Mouse (Mus musculus): ENCODE results near the gene Scn5a. TPM values are rescaled to one million over a fixed set of nuclear protein-coding genes. Genes with fewer than 3 reads are reported as not detected.

Gene Scn5a
- total RNA-seq (2021) = 1 to 10 TPM; 3.9 to 5.0 TPM
- long read RNA-seq, experiment 1, full-length matches to known transcripts = 1 of 6 reads
- long read RNA-seq, experiment 1, partial matches to known transcripts = 0 of 6 reads
- long read RNA-seq, experiment 1, other reads (novel, unspliced or antisense) = 5 of 6 reads
- long read RNA-seq, experiment 2, partial matches to known transcripts = 1 of 5 reads
- long read RNA-seq, experiment 2, other reads (novel, unspliced or antisense) = 4 of 5 reads

GRCm38 (mm10) chr9:119578636-119579438, at the start of gene Scn5a:
Scn5a (minus strand) TSS chr9:119579016.
- intact Hi-C loops (cut with DNase I) = no loop called here
- no peak for TF ChIP-seq CTCF (IDR thresholded peaks at IDR 0.05)
- DNase-seq (ENCODE audit: extremely low spot score in 1 of 2, low spot score in 2 of 2) = peak in 1 of 2 experiments; percentile 10
- H3K4me3 ChIP-seq = peak within 1 kb of the TSS; percentile 39
- no peak within 1 kb of the TSS for H3K27ac ChIP-seq

- Histone ChIP-seq H3K27ac (no peak overlapping the region), H3K4me3 (no peak overlapping the region)
- no peak for TF ChIP-seq CTCF (IDR thresholded peaks at IDR 0.05)
- DNase-seq (ENCODE audit: extremely low spot score in 1 of 2, low spot score in 2 of 2) = no peak
- intact Hi-C loops (cut with DNase I) = no loop called here
Measured at GRCm38 (mm10) chr9:119627227-119627626, 48.4 kb upstream of the Scn5a start.

- no peak overlapping the region for H3K4me3 ChIP-seq
- intact Hi-C loops (cut with DNase I) = no loop called here
- no peak for DNase-seq (ENCODE audit: extremely low spot score in 1 of 2, low spot score in 2 of 2)
- no peak overlapping the region for H3K27ac ChIP-seq
- no peak for TF ChIP-seq CTCF (IDR thresholded peaks at IDR 0.05)
Measured at GRCm38 (mm10) chr9:119624151-119624550, 45.3 kb upstream of the Scn5a start.

GRCm38 (mm10) chr9:119614798-119615197, 36.0 kb upstream of the Scn5a start:
- H3K4me3 ChIP-seq = no peak overlapping the region

GRCm38 (mm10) chr9:119610563-119611166, 31.8 kb upstream of the Scn5a start:
- intact Hi-C loops (cut with DNase I) = no loop called here
- TF ChIP-seq CTCF (IDR thresholded peaks at IDR 0.05) = no peak
- Histone ChIP-seq H3K27ac (no peak overlapping the region), H3K4me3 (no peak overlapping the region)
- DNase-seq (ENCODE audit: extremely low spot score in 1 of 2, low spot score in 2 of 2) = no peak

More at GRCm38 (mm10) chr9:119614798-119615197, 36.0 kb upstream of the Scn5a start:
- TF ChIP-seq CTCF (IDR thresholded peaks at IDR 0.05) = no peak
- H3K27ac ChIP-seq = no peak overlapping the region
- DNase-seq (ENCODE audit: extremely low spot score in 1 of 2, low spot score in 2 of 2) = no peak
- intact Hi-C loops (cut with DNase I) = no loop called here

GRCm38 (mm10) chr9:119606906-119607305, 28.1 kb upstream of the Scn5a start:
- DNase-seq (ENCODE audit: extremely low spot score in 1 of 2, low spot score in 2 of 2) = no peak
- intact Hi-C loops (cut with DNase I) = no loop called here
- Histone ChIP-seq H3K4me3 (no peak overlapping the region), H3K27ac (no peak overlapping the region)
- no peak for TF ChIP-seq CTCF (IDR thresholded peaks at IDR 0.05)

- no peak for DNase-seq (ENCODE audit: extremely low spot score in 1 of 2, low spot score in 2 of 2)
- no peak overlapping the region for H3K27ac ChIP-seq
- intact Hi-C loops (cut with DNase I) = no loop called here
Measured at GRCm38 (mm10) chr9:119604607-119605006, 25.8 kb upstream of the Scn5a start.

GRCm38 (mm10) chr9:119598501-119598900, 19.7 kb upstream of the Scn5a start:
- no peak overlapping the region for H3K27ac ChIP-seq
- DNase-seq (ENCODE audit: extremely low spot score in 1 of 2, low spot score in 2 of 2) = no peak
- intact Hi-C loops (cut with DNase I) = no loop called here
- no peak overlapping the region for H3K4me3 ChIP-seq
- TF ChIP-seq CTCF (IDR thresholded peaks at IDR 0.05) = no peak

More at GRCm38 (mm10) chr9:119604607-119605006, 25.8 kb upstream of the Scn5a start:
- no peak for TF ChIP-seq CTCF (IDR thresholded peaks at IDR 0.05)
- no peak overlapping the region for H3K4me3 ChIP-seq

- no peak for DNase-seq (ENCODE audit: extremely low spot score in 1 of 2, low spot score in 2 of 2)
- Histone ChIP-seq H3K27ac (no peak overlapping the region), H3K4me3 (no peak overlapping the region)
- intact Hi-C loops (cut with DNase I) = no loop called here
- TF ChIP-seq CTCF (IDR thresholded peaks at IDR 0.05) = no peak
Measured at GRCm38 (mm10) chr9:119597332-119597731, 18.5 kb upstream of the Scn5a start.

- no peak overlapping the region for H3K27ac ChIP-seq
- no peak overlapping the region for H3K4me3 ChIP-seq
- no peak for TF ChIP-seq CTCF (IDR thresholded peaks at IDR 0.05)
- DNase-seq (ENCODE audit: extremely low spot score in 1 of 2, low spot score in 2 of 2) = no peak
- intact Hi-C loops (cut with DNase I) = no loop called here
Measured at GRCm38 (mm10) chr9:119589592-119589991, 10.8 kb upstream of the Scn5a start.

GRCm38 (mm10) chr9:119588763-119589449, 10.1 kb upstream of the Scn5a start:
- intact Hi-C loops (cut with DNase I) = no loop called here
- no peak for TF ChIP-seq CTCF (IDR thresholded peaks at IDR 0.05)
- H3K4me3 ChIP-seq = no peak overlapping the region

More at GRCm38 (mm10) chr9:119588763-119589449, 10.1 kb upstream of the Scn5a start:
- DNase-seq (ENCODE audit: extremely low spot score in 1 of 2, low spot score in 2 of 2) = no peak
- no peak overlapping the region for H3K27ac ChIP-seq
